ENCODE assay signal across 9 mouse cellular contexts in genomic region chr9:99458529-99459208, GRCm38 (mm10). TPM values are rescaled to one million over a fixed set of nuclear protein-coding genes. Genes with fewer than 3 reads are reported as not detected.
DNase-seq lines count a peak whose midpoint lies in the region; ATAC-seq and TF ChIP-seq lines count a peak whose summit lies in the region.
"Had no signal": no experiment of that assay in that cellular context is flagged by ENCODE, and none has a peak within 500 bp of the region (broad histone marks: within the 10 kb centered on the region; RNA-seq: fewer than 3 reads in every experiment).

No protein-coding gene starts in this region.

- H3K27me3 ChIP-seq in forebrain, postnatal 0 days (ENCODE audit: insufficient read depth, low read length) = peaks cover 3% of the 10 kb centered on the region; the same call in 1 of the 2 replicates
- peaks cover 3% of the 10 kb centered on the region; the same call in 1 of the 2 replicates for H3K27me3 ChIP-seq in forebrain, embryonic 16.5 days (replicated peaks; ENCODE audit: control insufficient read depth, insufficient read depth, low read length)
- H3K27me3 ChIP-seq in midbrain, embryonic 14.5 days (ENCODE audit: control insufficient read depth, insufficient read depth, low read length) = no peaks in the 10 kb centered on the region
- no peaks in the 10 kb centered on the region for H3K27me3 ChIP-seq in midbrain, embryonic 15.5 days (replicated peaks)
- H3K27me3 ChIP-seq in liver, postnatal 0 days (ENCODE audit: insufficient read depth, low read length) = no peaks in the 10 kb centered on the region
- H3K27me3 ChIP-seq: hindbrain, embryonic 15.5 days had no signal

- TF ChIP-seq EP300 in liver, postnatal 0 days (IDR thresholded peaks at IDR 0.05; ENCODE audit: low read depth) = no peak

- no peaks in the 10 kb centered on the region for H3K36me3 ChIP-seq in forebrain, postnatal 0 days (ENCODE audit: insufficient read depth)
- no peaks in the 10 kb centered on the region for H3K36me3 ChIP-seq in forebrain, embryonic 16.5 days (ENCODE audit: control insufficient read depth, insufficient read depth)
- H3K36me3 ChIP-seq in midbrain, embryonic 14.5 days (ENCODE audit: control insufficient read depth, insufficient read depth, low read length) = no peaks in the 10 kb centered on the region
- H3K36me3 ChIP-seq in midbrain, embryonic 15.5 days (replicated peaks) = no peaks in the 10 kb centered on the region
- H3K36me3 ChIP-seq in liver, postnatal 0 days (replicated peaks; ENCODE audit: insufficient read depth, low read length) = no peaks in the 10 kb centered on the region
- H3K36me3 ChIP-seq: hindbrain, embryonic 15.5 days had no signal

- TF ChIP-seq CTCF in forebrain, postnatal 0 days (IDR thresholded peaks at IDR 0.05; ENCODE audit: low read depth) = peak; percentile 67
- peak; percentile 83 for TF ChIP-seq CTCF in liver, postnatal 0 days (IDR thresholded peaks at IDR 0.05; ENCODE audit: low read depth)

- H3K27ac ChIP-seq in forebrain, postnatal 0 days (ENCODE audit: low read depth, low read length) = no peak overlapping the region
- H3K27ac ChIP-seq in forebrain, embryonic 16.5 days (ENCODE audit: low read length) = no peak overlapping the region
- no peak overlapping the region for H3K27ac ChIP-seq in midbrain, embryonic 14.5 days (replicated peaks; ENCODE audit: low read depth, low read length)
- no peak overlapping the region for H3K27ac ChIP-seq in midbrain, embryonic 15.5 days
- no peak overlapping the region for H3K27ac ChIP-seq in liver, postnatal 0 days (ENCODE audit: low read depth)
- H3K27ac ChIP-seq: hindbrain, embryonic 15.5 days had no signal

- ATAC-seq in forebrain, postnatal 0 days = no peak
- ATAC-seq in forebrain, embryonic 16.5 days = no peak
- ATAC-seq in midbrain, embryonic 14.5 days (ENCODE audit: low FRiP score, low TSS enrichment) = no peak
- ATAC-seq in midbrain, embryonic 15.5 days (replicated peaks) = no peak
- 0 out of 2 replicates have a peak, but pooled peaks have one; percentile 41 for ATAC-seq in liver, postnatal 0 days

- no peak overlapping the region for H3K9ac ChIP-seq in forebrain, postnatal 0 days
- no peak overlapping the region for H3K9ac ChIP-seq in forebrain, embryonic 16.5 days (replicated peaks; ENCODE audit: low read depth, low read length)
- no peak overlapping the region for H3K9ac ChIP-seq in midbrain, embryonic 14.5 days (replicated peaks; ENCODE audit: low read length)
- H3K9ac ChIP-seq in midbrain, embryonic 15.5 days = no peak overlapping the region
- no peak overlapping the region for H3K9ac ChIP-seq in liver, postnatal 0 days (replicated peaks)
- H3K9ac ChIP-seq: hindbrain, embryonic 15.5 days had no signal

- WGBS in forebrain, postnatal 0 days = 47% methylated on average over 12 of the region's 12 CpGs
- 45% methylated on average over 12 of the region's 12 CpGs for WGBS in forebrain, embryonic 16.5 days
- WGBS in midbrain, embryonic 14.5 days = 43% methylated on average over 12 of the region's 12 CpGs
- 44% methylated on average over 12 of the region's 12 CpGs for WGBS in midbrain, embryonic 15.5 days
- WGBS in liver, postnatal 0 days (ENCODE audit: insufficient replicate concordance) = 33% methylated on average over 12 of the region's 12 CpGs

- no peaks in the 10 kb centered on the region for H3K4me1 ChIP-seq in forebrain, postnatal 0 days (ENCODE audit: insufficient read depth)
- H3K4me1 ChIP-seq in forebrain, embryonic 16.5 days (replicated peaks; ENCODE audit: control insufficient read depth, insufficient read depth, low read length) = no peaks in the 10 kb centered on the region
- H3K4me1 ChIP-seq in midbrain, embryonic 14.5 days (ENCODE audit: control insufficient read depth, insufficient read depth, low read length) = no peaks in the 10 kb centered on the region
- H3K4me1 ChIP-seq in midbrain, embryonic 15.5 days = no peaks in the 10 kb centered on the region
- no peaks in the 10 kb centered on the region for H3K4me1 ChIP-seq in liver, postnatal 0 days (ENCODE audit: insufficient read depth)
- H3K4me1 ChIP-seq: hindbrain, embryonic 15.5 days had no signal

- H3K4me2 ChIP-seq in forebrain, postnatal 0 days (ENCODE audit: low read depth) = no peak overlapping the region
- no peak overlapping the region for H3K4me2 ChIP-seq in forebrain, embryonic 16.5 days (ENCODE audit: low read length)
- no peak overlapping the region for H3K4me2 ChIP-seq in midbrain, embryonic 14.5 days (ENCODE audit: low read length)
- H3K4me2 ChIP-seq in midbrain, embryonic 15.5 days = no peak overlapping the region
- H3K4me2 ChIP-seq in liver, postnatal 0 days (ENCODE audit: low read depth, low read length) = no peak overlapping the region
- H3K4me2 ChIP-seq: hindbrain, embryonic 15.5 days had no signal

- no peaks in the 10 kb centered on the region for H3K9me3 ChIP-seq in forebrain, postnatal 0 days (ENCODE audit: low read length)
- no peaks in the 10 kb centered on the region for H3K9me3 ChIP-seq in forebrain, embryonic 16.5 days (ENCODE audit: control insufficient read depth, low read length)
- no peaks in the 10 kb centered on the region for H3K9me3 ChIP-seq in midbrain, embryonic 14.5 days (ENCODE audit: control insufficient read depth, low read length)
- no peaks in the 10 kb centered on the region for H3K9me3 ChIP-seq in midbrain, embryonic 15.5 days
- no peaks in the 10 kb centered on the region for H3K9me3 ChIP-seq in liver, postnatal 0 days (ENCODE audit: low read length)
- H3K9me3 ChIP-seq: hindbrain, embryonic 15.5 days had no signal

- peak; percentile 55 for DNase-seq in forebrain, postnatal 0 days
- peak; percentile 66 for DNase-seq in midbrain, embryonic 14.5 days
- peak; percentile 81 for DNase-seq in adrenal gland, postnatal 14 days
- DNase-seq in embryo, embryonic 9.5 days (ENCODE audit: extremely low spot score) = peak; percentile 61
- peak; percentile 75 for DNase-seq in liver, postnatal 0 days
- DNase-seq in spleen, postnatal 10 days (ENCODE audit: low spot score in 2 of 2) = peak; percentile 49 to 79

- H3K4me3 ChIP-seq in forebrain, postnatal 0 days (ENCODE audit: low read depth, low read length) = no peak overlapping the region
- H3K4me3 ChIP-seq in forebrain, embryonic 16.5 days (replicated peaks; ENCODE audit: low read length) = no peak overlapping the region
- H3K4me3 ChIP-seq in midbrain, embryonic 14.5 days (replicated peaks; ENCODE audit: low read depth, low read length) = no peak overlapping the region
- no peak overlapping the region for H3K4me3 ChIP-seq in midbrain, embryonic 15.5 days
- no peak overlapping the region for H3K4me3 ChIP-seq in liver, postnatal 0 days (ENCODE audit: low read depth, low read length)
- H3K4me3 ChIP-seq: hindbrain, embryonic 15.5 days had no signal

RNA-seq across cellular contexts. Expression of gene Nme9, which starts 7.4 kb away (rescaled TPM):
- 1.00 and 1.0 TPM in 2 replicates for total RNA-seq in forebrain, postnatal 0 days (2014; rRNA removed)
- 1.4 and 1.5 TPM in 2 replicates for polyA plus RNA-seq in forebrain, postnatal 0 days (2015; fragmentation: Nextera tagmentation; extraction: Ambion mirVana)
- polyA plus RNA-seq in forebrain, embryonic 16.5 days (2015; fragmentation: Nextera tagmentation; extraction: Ambion mirVana) = 0.41 and 0.61 TPM in 2 replicates
- polyA plus RNA-seq in midbrain, embryonic 14.5 days (2014; fragmentation: Nextera tagmentation; extraction: Ambion mirVana) = 0.31 TPM in 1 of 2 replicates, not detected in the other
- polyA plus RNA-seq in midbrain, embryonic 15.5 days (2015; fragmentation: Nextera tagmentation; extraction: Ambion mirVana) = 0.30 and 1.1 TPM in 2 replicates
- total RNA-seq in adrenal gland, postnatal 14 days (2021) = not detected in 2 replicates
- not detected in 2 replicates for polyA plus RNA-seq in liver, postnatal 0 days (2015; fragmentation: Nextera tagmentation; extraction: Ambion mirVana)

RNA-seq across cellular contexts. Expression of gene Mras, which starts 21.5 kb away (rescaled TPM):
- total RNA-seq in forebrain, postnatal 0 days (2014; rRNA removed) = 73.9 and 79.5 TPM in 2 replicates
- 56.2 and 68.1 TPM in 2 replicates for polyA plus RNA-seq in forebrain, postnatal 0 days (2015; fragmentation: Nextera tagmentation; extraction: Ambion mirVana)
- 47.5 and 48.3 TPM in 2 replicates for polyA plus RNA-seq in forebrain, embryonic 16.5 days (2015; fragmentation: Nextera tagmentation; extraction: Ambion mirVana)
- polyA plus RNA-seq in midbrain, embryonic 14.5 days (2014; fragmentation: Nextera tagmentation; extraction: Ambion mirVana) = 58.0 and 59.9 TPM in 2 replicates
- polyA plus RNA-seq in midbrain, embryonic 15.5 days (2015; fragmentation: Nextera tagmentation; extraction: Ambion mirVana) = 64.2 and 64.3 TPM in 2 replicates
- total RNA-seq in adrenal gland, postnatal 14 days (2021) = 39.2 and 40.7 TPM in 2 replicates
- 1.0 and 1.5 TPM in 2 replicates for polyA plus RNA-seq in liver, postnatal 0 days (2015; fragmentation: Nextera tagmentation; extraction: Ambion mirVana)

Comparison
In these comparisons a context has a peak if more than half of its experiments do, and no peak if none do; other contexts are left out.
1. RNA of gene Mras, which starts 21.5 kb away (polyA plus RNA-seq): 56.2 to 68.1 TPM in forebrain, postnatal 0 days, 64.2 to 64.3 TPM in midbrain, embryonic 15.5 days, 58.0 to 59.9 TPM in midbrain, embryonic 14.5 days and 47.5 to 48.3 TPM in forebrain, embryonic 16.5 days; 1.0 to 1.5 TPM in liver, postnatal 0 days; every median in the first group is over 10 times any median in the second.
2. Peak in every context shown above with its lines, with median percentiles within 50 percentile points of each other: DNase-seq.